Mouse (Mus musculus) left cerebral cortex, postnatal 36 days (tissue): Measurements from ENCODE around the gene Vmn2r115. TPM values are rescaled to one million over a fixed set of nuclear protein-coding genes. Genes with fewer than 3 reads are reported as not detected.
"Not testable (repeated sequence)": the region's sequence is repeated elsewhere in the genome, so short reads cannot be mapped to it uniquely, and the experiment has no call there.

ENCODE experiments used
- DNase-seq, 2 experiments: peaks; one replicate each; pipeline ENCODE4 v3.0.0; 2021 to 2022; ENCODE audit warnings: low spot score in 2 of 2, mixed read lengths in 1 of 2
- intact Hi-C: fragments of 180-260 bp; cut with DNase I; formaldehyde crosslinking; loops from one replicate; pipeline ENCODE4 v1.15.1; 2025
- total RNA-seq, 2 experiments: library from RNA; stranded (reverse); gene quantifications; 2 replicates each; pipeline ENCODE4 v1.2.3; 2021

Vmn2r115 gene
- total RNA-seq = not detected

DNA sequence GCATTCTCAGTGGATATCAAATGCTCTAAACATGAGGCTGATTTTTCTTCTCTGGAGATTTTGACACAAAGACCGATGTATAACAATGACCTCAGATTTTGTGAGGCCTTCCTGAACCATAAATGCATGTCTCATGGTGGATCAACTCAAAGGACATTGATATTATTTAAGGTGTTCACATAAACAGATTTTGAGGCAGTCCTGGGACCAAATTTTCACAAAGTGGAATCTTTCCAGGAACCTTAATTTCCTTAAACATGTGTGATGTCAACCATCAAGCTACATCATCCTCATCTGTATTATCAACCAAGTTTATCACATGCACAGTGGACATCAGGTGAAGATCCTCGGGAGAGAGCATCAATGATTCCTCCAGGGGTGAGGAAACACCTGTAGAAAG lies at the start of gene Vmn2r115:
Gene Vmn2r115 (plus strand): TSS at position 301 of the 400 bp plus-strand sequence.
- DNase-seq, intact Hi-C loops: not testable (repeated sequence)

DNA sequence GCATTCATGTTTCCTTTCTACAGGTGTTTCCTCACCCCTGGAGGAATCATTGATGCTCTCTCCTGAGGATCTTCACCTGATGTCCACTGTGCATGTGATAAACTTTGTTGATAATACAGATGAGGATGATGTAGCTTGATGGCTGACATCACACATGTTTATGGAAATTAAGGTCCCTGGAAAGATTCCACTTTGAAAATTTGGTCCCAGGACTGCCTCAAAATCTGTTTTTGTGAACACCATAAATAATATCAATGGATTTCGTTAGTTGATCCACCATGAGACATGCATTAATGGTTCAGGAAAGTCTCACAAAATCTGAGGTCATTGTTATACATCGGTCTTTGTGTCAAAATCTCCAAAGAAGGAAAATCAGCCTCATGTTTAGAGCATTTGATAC lies 31.1 kb upstream of the Vmn2r115 start, which contains the start of gene Vmn2r114:
Gene Vmn2r114 (minus strand): TSS at position 101 of the 400 bp plus-strand sequence.
- intact Hi-C loops, DNase-seq: not testable (repeated sequence)

DNA sequence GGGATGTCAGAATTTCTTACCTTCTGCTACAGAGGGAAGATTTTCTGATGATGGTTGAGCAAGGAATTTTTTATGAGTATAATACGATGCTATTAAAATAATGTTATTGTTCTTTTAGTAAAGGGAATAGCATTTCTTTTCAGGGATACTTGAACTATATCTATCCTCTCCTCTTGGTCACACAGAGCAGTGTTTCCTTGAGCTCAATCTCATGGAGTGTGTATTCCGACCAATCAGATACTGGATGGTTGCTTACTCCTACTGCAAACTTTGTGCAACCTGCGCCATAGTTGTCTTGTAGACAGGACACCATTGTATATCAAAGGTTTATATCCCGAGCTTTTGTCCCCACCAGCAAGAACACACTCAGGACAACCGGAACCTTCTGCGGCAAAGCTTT lies 12.9 kb upstream of the Vmn2r115 start:
- DNase-seq = no peak
- intact Hi-C loops = no loop called here

GRCm38 (mm10) chr17:23351644-23352043 lies 8.1 kb downstream of the Vmn2r115 start:
- intact Hi-C loops = no loop called here
- DNase-seq = no peak

DNA sequence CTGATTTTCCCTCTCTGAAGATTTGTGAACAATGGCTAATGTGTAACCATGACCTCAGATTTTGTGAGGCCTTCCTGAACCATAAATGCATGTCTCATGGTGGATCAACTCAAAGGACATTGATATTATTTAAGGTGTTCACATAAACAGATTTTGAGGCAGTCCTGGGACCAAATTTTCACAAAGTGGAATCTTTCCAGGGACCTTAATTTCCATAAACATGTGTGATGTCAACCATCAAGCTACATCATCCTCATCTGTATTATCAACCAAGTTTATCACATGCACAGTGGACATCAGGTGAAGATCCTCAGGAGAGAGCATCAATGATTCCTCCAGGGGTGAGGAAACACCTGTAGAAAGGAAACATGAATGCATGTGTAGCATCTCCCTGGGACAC lies 40.8 kb downstream of the Vmn2r115 start, which contains the start of gene Vmn2r116:
Gene Vmn2r116 (plus strand): TSS at position 301 of the 400 bp plus-strand sequence.
- DNase-seq, intact Hi-C loops: not testable (repeated sequence)

Other genes starting within 250 kb of the Vmn2r115 start
- 10 to 100 TPM; 17.7 to 20.5 TPM for gene Zfp40, start 150.5 kb upstream of the Vmn2r115 start, total RNA-seq
- under 1 TPM in 1 of 2 experiments, not detected in 1; 0.05 TPM for gene Vmn2r114, start 31.2 kb upstream of the Vmn2r115 start, total RNA-seq
- gene Vmn2r116, start 40.9 kb downstream of the Vmn2r115 start, total RNA-seq = not detected
- gene Vmn2r117, start 136.0 kb downstream of the Vmn2r115 start, total RNA-seq = not detected
- 1 to 10 TPM; 6.0 to 6.8 TPM for gene Zfp213, start 220.5 kb downstream of the Vmn2r115 start, total RNA-seq